Mouse (Mus musculus): ENCODE data around the gene Olfr1152.

The Olfr1152 gene

GRCm38 (mm10) chr2:87866192-87866591, at the start of gene Olfr1152:
Olfr1152 (plus strand) TSS chr2:87866492.
- no peak for DNase-seq (ENCODE audit: low spot score)

- DNase-seq (ENCODE audit: low spot score): no peak
These were observed 36.1 kb upstream of the Olfr1152 start, which contains the start of gene Olfr1148 for GRCm38 (mm10) chr2:87830233-87830632. Olfr1148 (plus strand) TSS chr2:87830533.

- no peak for DNase-seq (ENCODE audit: low spot score)
These were observed 22.6 kb upstream of the Olfr1152 start, which contains the start of gene Olfr1150-ps1 for GRCm38 (mm10) chr2:87843693-87844092. Olfr1150-ps1 (plus strand) TSS chr2:87843993.

- no peak for DNase-seq (ENCODE audit: low spot score)
These were observed 10.7 kb upstream of the Olfr1152 start, which contains the start of gene Olfr1151 for GRCm38 (mm10) chr2:87855562-87855961. Olfr1151 (plus strand) TSS chr2:87855862.

- no peak for DNase-seq (ENCODE audit: low spot score)
These were observed 28.4 kb downstream of the Olfr1152 start, which contains the start of gene Olfr1153 for GRCm38 (mm10) chr2:87894662-87895061. Olfr1153 (plus strand) TSS chr2:87894962.

- DNase-seq (ENCODE audit: low spot score): no peak
These were observed 38.8 kb downstream of the Olfr1152 start, which contains the start of gene Olfr1154 for GRCm38 (mm10) chr2:87905066-87905465. Olfr1154 (minus strand) TSS chr2:87905166.

Measured in ovary, adult 18-20 months (tissue).